Mouse (Mus musculus) MEL (cell line): ENCODE measurements at regions not wholly inside any gene's neighbourhood (a gene's known extent, or its start where the extent isn't known, plus 50 kb on each side); places are given as distances from the start of the nearest gene placed in this dataset.

Experiments
- DNase-seq: peaks from one replicate; pipeline ENCODE4 v3.0.0; 2011; ENCODE audit warnings: low read depth, low spot score
- H3K27ac ChIP-seq: 2 replicates; pipeline ENCODE4 v1.5.1; 2012; ENCODE audit warnings: low read depth, mild to moderate bottlenecking, control low read depth, low read length, moderate library complexity; ENCODE audit not compliant: control insufficient read depth
- H3K27me3 ChIP-seq, 2 experiments: fragments of 150-350 bp in 1 of 2; sonication (generic) in 1 of 2; 2 replicates each; pipeline ENCODE4 v1.6.1; 2012; ENCODE audit warnings: low read length in 2 of 2, mild to moderate bottlenecking in 2 of 2, improper control_type of control experiment in 1 of 2, moderate library complexity in 1 of 2; ENCODE audit not compliant: insufficient read depth in 2 of 2, control insufficient read depth in 1 of 2
- H3K36me3 ChIP-seq, 2 experiments: 2 replicates each; pipeline ENCODE4 v1.6.1; 2012 to 2014; ENCODE audit warnings: low read length in 2 of 2, improper control_type of control experiment in 1 of 2, inconsistent platforms in 1 of 2, mild to moderate bottlenecking in 1 of 2; ENCODE audit not compliant: insufficient read depth in 2 of 2, control insufficient read depth in 1 of 2
- H3K4me1 ChIP-seq, 2 experiments: fragments of 150-350 bp in 1 of 2; sonication (generic) in 1 of 2; 2 replicates each; pipeline ENCODE4 v1.6.1; 2012; ENCODE audit warnings: low read length in 2 of 2, improper control_type of control experiment in 1 of 2, mild to moderate bottlenecking in 1 of 2; ENCODE audit not compliant: insufficient read depth in 2 of 2, control insufficient read depth in 1 of 2
- H3K4me3 ChIP-seq, 2 experiments: fragments of 150-350 bp in 1 of 2; sonication (generic) in 1 of 2; 2 replicates each; pipeline ENCODE4 v1.5.1; 2012; ENCODE audit warnings: low read depth in 2 of 2, low read length in 2 of 2, mild to moderate bottlenecking in 2 of 2, moderate library complexity in 2 of 2, control low read depth in 1 of 2, improper control_type of control experiment in 1 of 2; ENCODE audit not compliant: control insufficient read depth in 1 of 2, insufficient read depth in 1 of 2
- H3K79me2 ChIP-seq: 2 replicates; pipeline ENCODE4 v1.6.1; 2012; ENCODE audit warnings: mild to moderate bottlenecking, low read length, moderate library complexity; ENCODE audit not compliant: control insufficient read depth, poor library complexity, insufficient read depth
- H3K9ac ChIP-seq: 2 replicates; pipeline ENCODE4 v1.6.1; 2012; ENCODE audit warnings: low read depth, mild to moderate bottlenecking, control low read depth, low read length, moderate library complexity; ENCODE audit not compliant: control insufficient read depth, poor library complexity, severe bottlenecking
- H3K9me3 ChIP-seq: fragments of 150-350 bp; sonication (generic); replicated peaks from 2 replicates; pipeline ENCODE4 v1.6.1; 2012; ENCODE audit warnings: mild to moderate bottlenecking, low read length, improper control_type of control experiment, moderate library complexity; ENCODE audit not compliant: insufficient read depth
- BHLHE40 ChIP-seq: IDR thresholded peaks from 2 replicates; pipeline ENCODE4 v1.6.1; 2012; ENCODE audit warnings: low read depth, mild to moderate bottlenecking, inconsistent platforms, low read length, improper control_type of control experiment, borderline replicate concordance
- E2F4 ChIP-seq: IDR thresholded peaks from 2 replicates; pipeline ENCODE4 v1.6.1; 2011; ENCODE audit warnings: low read depth, low read length, improper control_type of control experiment, borderline replicate concordance
- ETS1 ChIP-seq: IDR thresholded peaks from 2 replicates; pipeline ENCODE4 v1.6.1; 2012; ENCODE audit warnings: low read depth, mild to moderate bottlenecking, inconsistent platforms, low read length, improper control_type of control experiment, moderate library complexity
- JUND ChIP-seq: IDR thresholded peaks from 2 replicates; pipeline ENCODE4 v1.6.1; 2011; ENCODE audit warnings: low read depth, mild to moderate bottlenecking, improper control_type of control experiment, low read length
- MAX ChIP-seq: IDR thresholded peaks from 2 replicates; pipeline ENCODE4 v1.6.1; 2011; ENCODE audit warnings: low read length, improper control_type of control experiment
- MAZ ChIP-seq: IDR thresholded peaks from 2 replicates; pipeline ENCODE4 v1.6.1; 2012; ENCODE audit warnings: low read depth, mild to moderate bottlenecking, inconsistent platforms, low read length, improper control_type of control experiment
- MYB ChIP-seq: IDR thresholded peaks from 2 replicates; pipeline ENCODE4 v1.6.1; 2011; ENCODE audit warnings: mild to moderate bottlenecking, low read depth, low read length, improper control_type of control experiment
- POLR2A ChIP-seq, 2 experiments: IDR thresholded peaks; 2 replicates each; pipeline ENCODE4 v1.6.1; 2011 to 2012; ENCODE audit warnings: low read length in 2 of 2, mild to moderate bottlenecking in 2 of 2, control low read depth in 1 of 2, improper control_type of control experiment in 1 of 2, low read depth in 1 of 2, moderate library complexity in 1 of 2; ENCODE audit not compliant: control insufficient read depth in 1 of 2, insufficient read depth in 1 of 2, poor library complexity in 1 of 2
- RCOR1 ChIP-seq: IDR thresholded peaks from 2 replicates; pipeline ENCODE4 v1.6.1; 2012; ENCODE audit warnings: low read depth, mild to moderate bottlenecking, inconsistent platforms, low read length, improper control_type of control experiment
- UBTF ChIP-seq: IDR thresholded peaks from 2 replicates; pipeline ENCODE4 v1.6.1; 2012; ENCODE audit warnings: low read depth, mild to moderate bottlenecking, inconsistent platforms, low read length, improper control_type of control experiment, moderate library complexity, borderline replicate concordance; ENCODE audit not compliant: insufficient read depth
- ZNF384 ChIP-seq: IDR thresholded peaks from 2 replicates; pipeline ENCODE4 v1.6.1; 2012; ENCODE audit warnings: low read depth, mild to moderate bottlenecking, inconsistent platforms, low read length, improper control_type of control experiment

DNA sequence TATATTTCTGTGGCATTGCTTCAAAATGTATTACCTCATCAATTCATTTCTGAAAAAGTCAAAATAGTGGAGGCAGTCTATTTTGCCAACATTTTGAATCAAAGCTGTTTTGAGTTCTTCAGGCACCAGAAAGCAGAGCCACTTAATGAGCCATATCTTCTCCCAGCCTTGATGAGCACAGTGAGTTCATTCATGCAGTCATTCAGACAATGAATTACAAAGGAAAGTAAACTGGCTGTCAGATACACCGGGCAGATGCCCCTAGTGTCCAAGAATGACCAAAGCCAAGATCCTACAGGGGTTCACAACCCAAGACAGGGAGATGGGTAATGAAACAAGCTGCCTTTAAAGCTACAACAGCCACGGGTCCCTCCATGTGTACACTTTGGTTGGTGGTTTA is 798.7 kb downstream of the Cypt12 start:
- no peak overlapping the region for H3K9ac ChIP-seq
- DNase-seq: no peak

DNA sequence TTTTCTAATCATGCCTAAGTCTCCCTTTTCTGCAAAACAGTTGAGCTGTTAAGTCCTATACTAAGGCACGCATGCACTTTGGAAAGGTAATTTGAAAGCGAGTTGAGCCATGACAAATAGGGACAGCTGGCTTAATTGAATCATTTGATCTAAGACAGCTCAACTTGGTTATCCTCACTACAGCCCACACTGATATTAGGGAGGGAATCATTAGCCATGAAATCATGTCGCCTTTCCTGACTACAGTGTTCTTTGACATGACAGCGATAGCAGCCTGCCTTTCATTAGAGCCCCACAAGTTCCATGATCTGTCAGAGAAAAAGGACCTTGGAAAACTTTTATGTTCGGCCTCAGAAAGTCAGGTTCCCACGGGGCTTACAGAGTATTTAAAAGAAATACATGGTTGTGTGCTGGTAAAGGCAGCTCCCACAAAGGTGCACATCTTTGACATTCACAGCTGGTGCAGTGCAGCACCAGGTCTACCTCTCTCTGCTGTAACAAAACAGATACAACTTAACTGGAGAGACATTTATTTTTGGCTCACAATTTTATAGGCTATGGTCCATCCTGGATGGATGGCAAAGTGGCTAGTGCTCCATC is 803.5 kb downstream of the Cypt12 start:
- Histone ChIP-seq H3K9ac (no peak overlapping the region), H3K79me2 (no peaks in the 10 kb centered on the region)
- DNase-seq: no peak

More for the DNA sequence above, 798.7 kb downstream of the Cypt12 start:
- Histone ChIP-seq H3K9me3 (no peaks in the 10 kb centered on the region; the same call in 1 of the 2 replicates), H3K36me3 (no peaks in the 10 kb centered on the region)
- TF ChIP-seq MYB (no peak), MAX (no peak)
- TF ChIP-seq, all 39 proteins: peak for 0
- H3K4me1 ChIP-seq: no peaks in the 10 kb centered on the region
- H3K27me3 ChIP-seq: no peaks in the 10 kb centered on the region
- H3K27ac ChIP-seq: no peak overlapping the region
- no peak overlapping the region for H3K4me3 ChIP-seq
- no peaks in the 10 kb centered on the region for H3K79me2 ChIP-seq

DNA sequence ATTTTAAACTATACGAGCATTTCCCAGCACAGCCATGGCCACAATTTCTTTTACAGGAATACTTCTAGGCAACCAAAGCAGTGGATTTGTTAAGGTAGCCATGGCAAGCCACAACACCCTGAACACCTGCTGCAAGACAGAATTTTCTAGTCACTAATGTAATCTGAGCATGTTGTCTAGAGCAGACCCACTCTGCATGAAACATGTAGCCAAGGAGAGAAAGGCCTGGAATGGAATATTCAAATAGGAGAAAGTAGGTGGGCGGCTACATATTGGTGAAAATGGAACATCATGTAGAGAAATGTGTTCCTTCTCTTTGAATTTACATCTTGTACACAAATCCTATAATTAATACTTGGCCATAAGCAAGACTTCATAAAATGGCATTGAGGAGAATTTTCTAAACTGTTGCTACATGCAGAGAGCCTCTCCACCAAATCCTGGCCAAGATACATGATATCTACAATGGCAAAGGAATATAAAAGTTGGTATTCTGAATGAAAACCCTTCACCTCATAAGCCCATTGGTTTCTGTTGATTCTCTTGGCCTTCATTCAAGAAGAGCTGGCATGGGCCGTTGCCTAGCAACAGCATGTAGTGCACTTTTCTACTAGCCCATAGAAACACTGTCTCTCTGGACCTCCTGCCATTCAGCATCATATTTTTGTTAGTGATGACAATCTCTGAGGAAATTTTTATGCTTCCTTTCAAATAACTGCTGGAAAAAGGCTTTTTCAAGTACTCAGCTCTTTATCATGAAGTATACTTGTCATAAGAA is 816.3 kb downstream of the Cypt12 start:
- H3K4me3 ChIP-seq: no peak overlapping the region
- no peak for TF ChIP-seq MAZ
- TF ChIP-seq E2F4: no peak
- no peak for TF ChIP-seq UBTF
- no peaks in the 10 kb centered on the region for H3K79me2 ChIP-seq
- no peaks in the 10 kb centered on the region for H3K36me3 ChIP-seq
- H3K9ac ChIP-seq: no peak overlapping the region
- no peaks in the 10 kb centered on the region for H3K4me1 ChIP-seq
- no peak overlapping the region for H3K27ac ChIP-seq
- H3K9me3 ChIP-seq: no peaks in the 10 kb centered on the region
- no peak for DNase-seq
- no peaks in the 10 kb centered on the region for H3K27me3 ChIP-seq

More for the DNA sequence above, 803.5 kb downstream of the Cypt12 start:
- no peaks in the 10 kb centered on the region for H3K27me3 ChIP-seq
- no peak overlapping the region for H3K4me3 ChIP-seq
- H3K4me1 ChIP-seq: no peaks in the 10 kb centered on the region
- TF ChIP-seq ZNF384 (no peak), JUND (no peak), ETS1 (no peak), BHLHE40 (no peak), POLR2A (IDR thresholded peaks at IDR 0.05; ENCODE audit: control insufficient read depth in 1 of 2, insufficient read depth in 1 of 2, low read depth in 1 of 2, low read length in 2 of 2, poor library complexity in 1 of 2) (no peak), RCOR1 (no peak), MAZ (no peak)
- H3K27ac ChIP-seq: no peak overlapping the region
- no peaks in the 10 kb centered on the region for H3K36me3 ChIP-seq
- H3K9me3 ChIP-seq: no peaks in the 10 kb centered on the region; the same call in 1 of the 2 replicates
